Mouse (Mus musculus): ENCODE results near the gene Acbd4.

The Acbd4 gene

GRCm38 (mm10) chr11:103093306-103093705 is 8.2 kb upstream of the Acbd4 start:
- no peak for DNase-seq (ENCODE audit: low spot score)

DNA sequence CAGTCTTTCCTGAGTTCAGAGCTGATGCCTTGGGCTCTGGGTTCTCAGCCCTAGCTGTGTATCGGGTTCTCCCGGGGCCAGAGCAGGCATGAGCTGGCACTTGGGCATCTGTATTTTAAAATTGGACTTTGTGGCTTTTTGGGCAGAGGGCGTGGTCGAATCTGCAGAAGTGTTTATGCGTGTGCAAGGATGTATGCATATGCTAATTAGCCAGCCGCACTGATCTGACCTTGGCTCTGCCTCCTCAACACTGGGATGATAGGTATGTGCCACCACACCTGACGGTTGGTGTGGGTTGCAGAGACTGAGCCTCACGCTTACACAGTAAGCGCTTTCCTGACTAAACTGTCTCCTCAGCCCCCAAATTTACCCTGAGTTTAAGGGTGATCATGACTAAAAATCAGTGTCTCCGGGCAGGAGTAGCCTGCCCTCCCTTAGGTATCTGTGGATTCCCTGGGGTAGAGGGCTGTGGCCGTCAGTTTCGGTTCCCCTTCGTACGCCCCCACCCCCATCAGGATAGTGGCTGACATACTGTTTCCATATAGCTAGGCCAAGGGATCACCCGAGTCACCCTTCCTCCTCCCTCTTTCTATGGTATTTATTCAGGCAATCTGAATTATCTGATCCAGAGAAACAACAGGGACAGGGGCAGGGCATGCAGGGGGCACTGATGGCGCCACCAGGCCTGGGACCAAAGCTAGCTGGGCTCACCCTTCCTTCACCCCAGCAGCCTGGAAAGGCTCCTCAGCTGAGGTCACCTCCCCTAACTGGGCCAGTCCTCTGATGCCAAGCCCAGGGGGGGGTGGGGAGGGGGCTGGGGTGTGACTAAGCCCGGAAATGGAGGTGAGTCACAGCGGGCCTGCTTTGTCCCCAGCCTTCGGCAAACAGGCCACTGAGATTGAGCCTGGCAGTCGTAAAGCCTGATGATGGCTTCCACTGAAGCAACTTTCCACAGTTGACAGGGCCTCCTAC is 7.3 kb upstream of the Acbd4 start:
- DNase-seq (ENCODE audit: low spot score), result no peak

- DNase-seq (ENCODE audit: low spot score), result no peak
Measured at GRCm38 (mm10) chr11:103095107-103095670, 6.3 kb upstream of the Acbd4 start.

GRCm38 (mm10) chr11:103095801-103096200 is 5.7 kb upstream of the Acbd4 start:
- DNase-seq (ENCODE audit: low spot score), result no peak

DNA sequence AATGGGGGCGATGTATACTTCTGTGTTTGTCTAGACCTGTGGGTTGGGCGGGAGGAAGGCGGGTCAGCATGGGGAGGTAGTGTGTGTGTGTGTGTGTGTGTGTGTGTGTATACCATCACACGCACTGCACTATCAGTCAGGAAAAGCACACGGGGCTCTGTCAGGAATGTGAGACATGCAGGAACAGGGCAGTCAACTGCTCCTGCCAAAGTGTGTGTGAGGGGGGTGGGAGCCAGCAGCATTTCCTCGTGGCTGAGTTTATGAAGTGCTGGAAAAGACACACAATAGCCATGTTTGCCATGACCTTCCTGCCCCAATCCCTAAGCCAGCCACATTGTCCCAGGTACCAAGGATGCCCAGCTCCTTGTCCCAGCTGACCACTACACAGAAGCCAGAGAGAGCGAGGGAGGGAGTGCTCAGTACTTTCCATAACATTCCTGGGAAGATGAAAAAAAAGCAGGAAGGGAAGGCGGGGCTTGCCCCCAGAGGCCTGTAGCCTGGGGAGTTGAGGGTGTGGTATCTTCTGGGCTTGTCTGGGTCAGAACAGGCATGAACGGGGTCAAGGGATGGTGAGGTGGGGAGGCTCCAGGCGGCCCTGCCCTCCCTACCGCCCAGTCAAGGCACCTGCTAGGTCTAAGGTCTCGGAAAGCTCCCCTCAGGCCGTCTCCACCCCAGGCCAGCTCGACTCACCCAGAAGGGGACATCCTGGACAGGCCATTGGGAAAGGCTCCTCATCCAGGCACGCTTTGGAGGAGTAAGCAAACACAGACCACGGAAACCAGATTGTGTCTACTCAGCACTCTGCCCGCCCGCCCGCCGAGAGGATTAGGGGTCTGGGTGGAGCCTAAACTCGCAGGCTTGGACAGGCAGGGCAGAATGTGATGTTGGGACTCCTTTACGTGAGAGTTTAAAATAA is 4.2 kb upstream of the Acbd4 start:
- no peak for DNase-seq (ENCODE audit: low spot score)

DNA sequence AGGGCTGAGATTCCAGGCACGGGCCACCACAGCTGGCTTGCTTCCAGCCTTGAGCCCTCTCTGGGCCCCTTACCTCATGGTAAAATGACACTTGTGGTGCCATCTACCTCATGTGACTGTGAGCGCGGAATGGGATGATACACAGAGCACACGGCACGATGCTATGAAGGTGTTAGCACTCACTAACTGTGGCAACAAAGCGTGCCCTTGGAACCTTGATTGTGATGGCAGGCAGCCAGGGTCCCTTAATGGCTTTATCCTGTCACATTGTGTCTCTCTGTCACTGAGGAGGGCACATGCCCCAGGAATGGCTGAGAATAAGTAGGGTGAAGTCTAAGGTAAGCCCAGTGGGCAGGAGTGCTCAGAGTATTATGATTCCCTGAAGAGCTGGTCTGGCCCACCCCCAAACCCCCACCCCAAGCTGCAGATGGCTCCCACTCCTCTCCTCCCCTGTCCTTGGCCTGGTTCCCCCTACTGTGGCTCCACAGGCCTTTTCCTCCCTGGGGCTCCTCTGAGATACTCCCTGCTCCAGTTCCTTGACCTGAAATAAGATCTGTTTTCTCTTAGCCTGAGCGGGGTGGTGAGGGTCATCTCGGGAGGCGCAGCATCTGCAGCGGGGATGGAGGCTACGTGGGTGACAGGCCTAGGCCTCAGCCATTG is 2.8 kb upstream of the Acbd4 start:
- DNase-seq (ENCODE audit: low spot score), result no peak

- DNase-seq (ENCODE audit: low spot score), result no peak
Measured at GRCm38 (mm10) chr11:103099352-103099940, 2.0 kb upstream of the Acbd4 start.

- no peak for DNase-seq (ENCODE audit: low spot score)
Measured at GRCm38 (mm10) chr11:103100361-103100760, 1.1 kb upstream of the Acbd4 start.

DNA sequence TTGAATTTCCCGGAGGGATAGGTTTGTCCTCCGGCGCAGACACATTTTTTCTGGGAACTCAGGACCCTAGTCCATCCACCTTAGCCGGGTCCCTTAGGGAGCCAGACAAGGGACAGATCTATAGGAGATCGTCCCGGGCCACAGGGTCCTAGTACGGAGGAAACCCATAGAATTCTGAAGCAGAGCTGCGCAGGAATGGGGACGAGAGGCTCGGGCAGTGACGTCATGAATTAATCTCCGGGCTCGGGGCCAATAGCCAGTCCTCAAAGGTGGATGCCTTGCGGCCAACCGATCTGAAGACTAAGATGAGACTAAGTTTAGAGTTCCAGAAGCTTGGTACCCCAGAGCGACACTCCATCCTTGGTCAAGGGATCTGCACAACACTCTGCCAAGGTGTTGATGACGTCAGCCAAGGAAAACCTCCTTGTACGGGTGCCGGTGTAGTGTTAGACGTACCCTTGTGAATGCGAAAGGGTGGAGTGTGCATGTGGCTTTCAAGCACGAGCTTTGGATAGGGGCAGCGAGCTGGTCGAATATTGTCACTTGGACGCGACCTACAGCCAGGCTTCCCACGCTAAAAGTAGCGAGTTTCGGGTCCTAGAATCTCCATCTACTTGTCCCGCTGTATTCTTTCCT is 502 bp downstream of the Acbd4 start:
- DNase-seq (ENCODE audit: low spot score), result no peak

DNA sequence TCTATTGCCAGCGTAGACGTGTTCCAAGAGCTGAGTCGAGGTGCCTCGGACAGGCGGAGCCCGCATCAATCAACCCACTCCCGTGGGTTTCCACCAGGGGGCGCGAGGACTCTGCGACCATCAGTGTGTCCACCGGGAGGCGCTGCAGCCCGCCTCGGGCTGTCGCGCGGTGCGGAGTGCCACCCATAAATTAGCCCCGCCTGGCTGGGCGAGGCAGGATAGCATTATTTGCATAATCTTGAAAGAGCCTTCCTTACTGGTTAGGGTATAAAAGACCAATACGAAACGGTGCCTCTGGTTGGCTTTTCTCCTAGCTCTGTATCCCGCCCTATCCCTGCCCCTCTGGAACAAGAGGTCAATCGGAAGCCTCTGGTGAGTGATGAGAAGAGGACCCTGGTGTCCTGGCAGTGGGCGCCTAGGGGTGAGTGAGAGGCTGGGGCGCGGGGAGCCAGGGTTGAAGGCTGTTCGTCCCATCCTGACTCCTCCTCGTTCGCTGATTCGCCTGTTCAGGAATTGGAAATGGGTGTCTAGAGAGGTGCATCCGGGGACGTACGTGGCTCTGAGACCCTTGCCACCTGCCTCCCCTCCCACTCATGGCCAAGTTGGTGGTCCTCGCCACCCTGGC is 1.4 kb downstream of the Acbd4 start:
- DNase-seq (ENCODE audit: low spot score), result peak; percentile 92

GRCm38 (mm10) chr11:103103621-103104020 is 2.1 kb downstream of the Acbd4 start:
- DNase-seq (ENCODE audit: low spot score), result no peak

DNA sequence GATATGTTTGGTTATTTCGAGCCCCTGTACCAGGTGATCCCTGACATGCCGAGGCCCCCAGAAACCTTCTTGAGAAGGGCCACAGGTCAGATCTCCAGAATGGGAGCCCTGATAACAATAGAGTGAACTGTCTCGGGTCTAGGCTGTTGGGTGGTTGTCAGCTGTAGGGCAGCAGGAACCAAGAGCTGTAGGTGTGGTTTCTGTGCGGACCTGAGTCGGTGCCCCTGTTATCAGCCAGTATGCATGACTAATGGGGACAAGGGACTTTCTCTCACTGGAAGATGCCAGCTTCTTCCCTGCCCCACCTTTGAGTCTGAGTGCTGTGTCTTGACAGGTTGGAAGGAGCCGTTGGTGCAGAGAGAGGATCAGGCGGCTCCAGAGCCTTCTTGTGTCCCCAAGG is 3.0 kb downstream of the Acbd4 start:
- no peak for DNase-seq (ENCODE audit: low spot score)

DNA sequence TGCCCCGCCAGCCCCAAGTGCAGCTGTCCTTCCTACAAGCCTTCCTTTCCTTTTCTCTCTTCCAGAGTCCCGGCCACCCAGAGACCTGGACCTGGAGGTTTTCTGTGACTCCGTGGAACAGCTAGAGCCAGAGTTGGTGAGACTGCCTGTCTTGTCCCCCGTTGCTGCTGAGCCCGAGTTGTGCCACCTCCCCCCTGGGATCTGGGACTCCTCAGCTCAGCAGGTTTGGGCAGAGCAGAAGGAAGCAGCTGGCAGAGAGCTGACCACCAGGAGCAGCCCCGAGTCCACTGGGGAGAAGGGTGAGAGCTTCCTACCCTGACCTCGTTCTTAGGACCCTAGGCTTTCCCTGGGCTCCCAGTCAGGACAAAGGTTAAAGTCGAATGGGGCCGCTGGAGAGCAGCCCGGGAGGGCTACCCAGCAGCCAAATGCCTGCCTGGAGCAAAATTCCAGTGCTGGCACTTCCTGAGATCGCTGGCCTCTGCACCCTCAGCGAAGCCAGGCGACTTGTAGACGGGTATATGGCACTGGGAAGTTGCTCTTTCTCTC is 3.8 kb downstream of the Acbd4 start:
- DNase-seq (ENCODE audit: low spot score), result no peak

GRCm38 (mm10) chr11:103105810-103106209 is 4.3 kb downstream of the Acbd4 start:
- no peak for DNase-seq (ENCODE audit: low spot score)

GRCm38 (mm10) chr11:103106386-103106785 is 4.9 kb downstream of the Acbd4 start:
- no peak for DNase-seq (ENCODE audit: low spot score)

- DNase-seq (ENCODE audit: low spot score), result no peak
Measured at GRCm38 (mm10) chr11:103111301-103111700, 9.8 kb downstream of the Acbd4 start.

- no peak for DNase-seq (ENCODE audit: low spot score)
Measured at GRCm38 (mm10) chr11:103111881-103112551, 10.5 kb downstream of the Acbd4 start.

DNA sequence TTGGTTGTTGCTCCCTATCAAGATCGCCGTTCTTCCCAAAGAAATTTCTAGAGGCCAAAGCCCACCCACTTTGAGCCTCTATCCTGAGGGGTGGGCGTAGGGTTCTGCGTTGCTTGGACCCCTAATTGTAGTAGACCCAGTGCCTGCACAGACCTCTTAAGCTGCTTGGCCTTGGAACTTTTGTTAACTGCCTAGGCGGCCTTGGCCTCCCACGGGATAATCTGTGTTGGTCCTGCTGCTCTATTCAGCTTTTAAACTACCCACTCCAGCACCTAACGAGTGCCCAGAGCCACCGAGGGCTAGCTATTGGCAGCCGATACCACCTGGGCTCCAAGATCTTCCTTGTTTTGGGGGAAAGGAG is 11.1 kb downstream of the Acbd4 start:
- no peak for DNase-seq (ENCODE audit: low spot score)

- no peak for DNase-seq (ENCODE audit: low spot score)
Measured at GRCm38 (mm10) chr11:103113005-103113404, 11.5 kb downstream of the Acbd4 start.

DNA sequence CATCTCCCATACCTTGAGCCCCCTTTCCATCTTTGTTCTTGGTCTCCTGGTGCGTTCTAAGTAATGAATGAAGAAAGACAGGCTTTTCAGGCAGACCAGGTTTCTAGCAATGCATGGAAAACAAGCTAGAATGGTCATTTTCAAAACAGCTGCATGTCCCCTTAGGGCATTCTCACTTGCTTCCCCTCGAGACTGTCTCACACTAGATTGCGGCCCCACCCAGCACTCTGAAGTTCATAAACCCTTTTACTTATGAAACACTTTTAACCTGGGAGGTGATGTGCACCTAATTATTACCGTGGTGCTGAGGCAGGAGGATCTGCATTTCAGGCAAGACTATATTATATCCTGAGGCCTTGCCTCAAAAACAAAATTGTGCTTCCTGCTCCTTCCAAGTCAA is 12.3 kb downstream of the Acbd4 start:
- DNase-seq (ENCODE audit: low spot score), result no peak
